Mouse (Mus musculus) spleen, embryonic (tissue): ENCODE results near the gene Pgrmc2.

Source experiments
- CTCF ChIA-PET: fragments of 350-600 bp; sonication (Branson Sonifier 250); formaldehyde crosslinking; loops from one replicate; lab custom pipeline; 2022; lab: Charles Lee

The Pgrmc2 gene

DNA sequence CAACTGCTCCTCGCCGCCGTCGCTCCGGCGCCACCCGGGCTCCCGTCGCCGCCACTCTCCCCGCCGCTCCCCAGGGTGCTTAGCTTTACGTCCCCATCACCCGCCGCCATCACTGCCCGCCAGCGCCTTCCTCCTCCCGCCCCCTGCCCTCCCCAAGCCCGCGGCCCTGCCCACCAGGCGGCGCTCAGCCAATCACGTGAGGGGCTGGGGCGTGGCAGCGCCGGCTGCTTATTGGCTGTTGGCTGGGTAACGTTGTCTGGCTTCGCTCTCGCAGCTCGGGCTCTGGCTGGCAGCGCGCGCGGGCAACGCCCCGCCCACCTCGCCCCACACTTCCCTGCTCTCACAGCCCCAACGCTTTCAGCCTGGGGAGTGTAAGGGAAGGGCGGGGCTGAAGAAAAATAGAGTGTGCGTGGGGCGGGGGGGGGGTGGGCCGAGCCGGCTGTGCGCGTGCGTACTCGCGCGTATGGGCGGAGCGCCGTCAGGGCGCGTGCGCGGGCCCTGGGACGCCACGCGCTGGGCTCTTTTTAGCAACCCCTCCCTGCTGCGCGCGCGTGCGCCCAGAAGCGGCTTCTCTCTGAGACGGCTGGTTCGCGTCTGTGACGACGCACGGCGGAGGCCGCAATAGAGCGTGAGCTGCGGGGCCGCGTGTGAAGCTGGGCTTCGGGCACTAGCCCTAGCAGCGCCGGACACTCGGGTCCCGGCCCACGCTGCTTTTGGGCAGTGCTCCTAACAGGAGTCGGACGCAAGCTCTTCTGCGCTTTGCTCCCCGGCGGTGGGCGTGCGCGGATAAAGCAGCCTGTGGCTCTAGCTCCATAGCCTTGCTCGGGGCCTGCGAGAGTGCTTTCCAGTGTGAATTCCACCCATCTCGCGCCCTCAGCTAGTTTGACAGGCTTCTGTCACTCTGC lies at the start of gene Pgrmc2:
Pgrmc2 (minus strand) TSS at position 162 of the 905 bp plus-strand sequence.
- CTCF ChIA-PET: interaction anchor here (0.5 to 0.6 kb wide), 3 partner anchors 38 to 500 kb away, joined by 3 to 7 read pairs (median 4); no protein-coding TSS in a partner anchor

GRCm38 (mm10) chr3:41124000-41124294 lies 41.1 kb upstream of the Pgrmc2 start:
- CTCF ChIA-PET: no interaction called here

- CTCF ChIA-PET: no interaction called here
Measured at GRCm38 (mm10) chr3:41123190-41123999, 40.5 kb upstream of the Pgrmc2 start.

GRCm38 (mm10) chr3:41118173-41118572 lies 35.3 kb upstream of the Pgrmc2 start:
- CTCF ChIA-PET: no interaction called here

DNA sequence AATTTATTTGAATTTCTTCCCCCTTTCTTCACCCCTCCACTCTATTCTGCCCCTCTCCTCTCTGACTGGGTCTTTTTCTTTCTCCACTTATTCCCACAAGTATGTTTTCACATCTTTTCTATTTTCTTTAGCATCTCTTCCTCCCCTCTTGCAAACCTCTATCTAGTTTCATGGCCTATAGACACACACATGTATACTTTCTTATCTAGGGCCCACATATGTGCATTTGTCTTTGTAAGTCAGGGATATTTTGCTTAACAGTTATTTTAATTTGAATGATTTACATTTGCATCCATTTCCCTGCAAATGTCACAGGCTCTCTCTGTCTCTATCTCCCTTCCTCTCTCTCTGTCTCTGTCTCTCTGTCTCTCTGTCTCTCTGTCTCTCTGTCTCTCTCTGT lies 34.6 kb upstream of the Pgrmc2 start:
- CTCF ChIA-PET: no interaction called here

- CTCF ChIA-PET: no interaction called here
Measured at GRCm38 (mm10) chr3:41113186-41113585, 30.3 kb upstream of the Pgrmc2 start.

DNA sequence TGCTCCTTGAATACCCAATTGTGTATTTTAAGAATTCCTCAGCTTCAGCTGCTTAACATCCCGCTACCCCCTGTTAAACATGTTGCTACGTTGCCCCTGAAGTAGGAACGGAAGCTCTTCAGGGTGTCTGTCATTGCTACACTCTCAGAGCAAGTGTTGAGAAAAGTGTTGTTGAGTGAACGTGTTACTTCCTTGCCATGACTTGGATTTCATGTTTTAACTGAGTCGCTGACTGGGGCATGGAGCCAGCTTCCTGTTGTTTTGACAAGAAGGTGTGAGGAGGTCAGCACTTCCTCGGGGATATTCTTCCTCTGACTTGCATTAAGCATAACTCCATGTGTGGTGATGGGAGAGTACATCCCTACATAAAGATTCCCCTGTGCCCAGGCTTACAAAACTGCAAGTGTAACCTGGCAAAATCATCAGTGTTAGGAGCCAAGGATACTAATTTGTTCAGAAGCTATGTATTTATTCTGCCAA lies 25.5 kb upstream of the Pgrmc2 start:
- CTCF ChIA-PET: no interaction called here

DNA sequence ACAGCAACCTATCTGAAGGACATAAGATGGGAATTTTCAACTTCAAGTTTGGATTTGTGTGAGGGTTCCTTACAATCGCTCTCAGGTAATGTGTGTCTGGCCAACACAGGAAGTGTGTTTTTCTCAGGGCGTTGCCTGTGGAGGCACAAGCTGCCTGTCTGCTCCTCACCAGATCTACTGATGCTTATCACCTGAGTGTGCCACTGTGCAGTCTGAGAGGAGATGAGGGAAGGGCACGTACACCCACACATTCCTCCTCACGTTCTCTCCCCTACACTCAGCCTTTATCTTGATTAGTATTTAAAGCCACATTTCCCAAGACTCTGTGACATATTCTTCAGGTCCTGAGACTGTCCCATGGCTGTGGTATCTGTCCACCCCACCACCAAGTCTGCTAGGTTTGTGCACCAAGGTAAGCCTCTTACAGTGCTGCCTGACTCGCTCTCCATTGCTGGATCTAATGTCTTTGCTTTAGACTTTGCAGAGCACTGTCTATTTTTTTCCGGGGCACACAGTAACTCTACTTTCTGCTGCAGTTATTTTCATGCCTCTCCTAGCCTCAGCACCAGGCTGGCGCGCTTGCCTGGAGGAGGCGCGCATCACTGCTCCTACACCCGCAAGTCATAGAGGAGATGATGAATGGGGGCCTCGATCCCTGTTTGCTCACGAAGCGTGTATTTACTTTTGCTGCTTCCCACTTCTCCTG lies 24.9 kb upstream of the Pgrmc2 start:
- CTCF ChIA-PET: no interaction called here

- CTCF ChIA-PET: no interaction called here
Measured at GRCm38 (mm10) chr3:41101905-41102304, 19.1 kb upstream of the Pgrmc2 start.

DNA sequence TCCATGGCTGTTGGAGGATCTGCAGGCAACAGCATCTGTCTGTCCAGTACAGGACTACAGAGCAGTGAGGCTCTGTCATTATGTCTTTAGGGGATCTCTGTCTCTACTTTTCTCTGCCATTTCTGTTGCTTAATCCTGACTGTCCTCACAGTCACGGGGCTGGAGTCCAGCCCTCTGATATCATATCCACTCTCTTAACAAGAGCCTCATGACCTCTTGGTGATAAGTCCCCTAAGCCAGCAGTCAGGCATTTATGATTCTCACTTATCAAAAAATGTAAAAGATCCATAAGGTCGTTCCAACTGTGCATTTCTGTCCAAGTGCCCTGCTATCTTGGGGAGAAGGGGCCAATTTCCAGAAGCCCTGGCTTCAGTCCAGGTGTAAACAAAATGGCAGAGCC lies 17.3 kb upstream of the Pgrmc2 start:
- CTCF ChIA-PET: no interaction called here

DNA sequence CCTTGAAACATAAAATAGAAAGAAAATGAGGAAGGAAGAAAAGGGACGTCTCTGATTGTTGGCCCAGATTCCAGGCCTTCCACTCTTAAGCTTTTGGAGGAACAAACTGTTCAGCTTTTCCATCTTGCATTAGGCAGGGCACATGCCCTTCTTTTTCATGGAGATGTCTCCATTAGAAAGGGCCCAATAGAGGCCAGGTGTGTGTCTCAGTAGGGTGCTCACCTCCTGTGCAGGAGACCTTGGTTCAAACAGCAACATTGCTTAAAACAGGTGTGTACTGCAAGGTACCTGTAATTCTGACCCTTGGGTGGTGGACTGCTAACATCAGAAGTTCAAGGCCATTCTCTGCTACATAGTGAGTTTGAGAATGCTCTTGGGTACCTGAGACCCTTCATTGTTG lies 16.8 kb upstream of the Pgrmc2 start:
- CTCF ChIA-PET: no interaction called here

- CTCF ChIA-PET: interaction anchor here (0.5 kb wide), 1 partner anchor 334 kb away, joined by 18 read pairs; no protein-coding TSS in a partner anchor
Measured at GRCm38 (mm10) chr3:41093210-41093609, 10.4 kb upstream of the Pgrmc2 start.

DNA sequence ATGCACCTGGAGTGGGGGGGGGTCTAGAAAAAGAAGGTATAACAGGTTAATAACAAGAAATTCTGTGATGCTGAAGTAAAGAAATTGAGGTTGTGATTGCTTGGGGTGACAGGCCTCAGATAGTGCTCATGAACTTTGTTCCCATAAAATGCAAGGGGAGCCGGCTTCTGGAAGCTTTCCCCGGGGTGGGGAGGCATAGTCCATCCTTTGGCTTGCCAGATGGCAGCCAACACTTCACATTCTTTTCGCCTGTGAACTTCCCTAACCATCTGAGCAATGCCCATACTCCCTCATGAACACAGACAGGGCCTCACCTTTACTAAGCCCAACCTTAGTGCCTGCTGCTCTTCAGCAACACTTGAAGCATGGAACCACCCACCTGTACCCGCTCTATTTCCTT lies 9.5 kb upstream of the Pgrmc2 start:
- CTCF ChIA-PET: no interaction called here

GRCm38 (mm10) chr3:41090839-41091238 lies 8.0 kb upstream of the Pgrmc2 start:
- CTCF ChIA-PET: interaction anchor here (0.7 kb wide), 1 partner anchor 348 kb away, joined by 3 read pairs; no protein-coding TSS in a partner anchor

- CTCF ChIA-PET: no interaction called here
Measured at GRCm38 (mm10) chr3:41087071-41087470, 4.2 kb upstream of the Pgrmc2 start.

GRCm38 (mm10) chr3:41084421-41084820 lies 1.6 kb upstream of the Pgrmc2 start:
- CTCF ChIA-PET: no interaction called here

DNA sequence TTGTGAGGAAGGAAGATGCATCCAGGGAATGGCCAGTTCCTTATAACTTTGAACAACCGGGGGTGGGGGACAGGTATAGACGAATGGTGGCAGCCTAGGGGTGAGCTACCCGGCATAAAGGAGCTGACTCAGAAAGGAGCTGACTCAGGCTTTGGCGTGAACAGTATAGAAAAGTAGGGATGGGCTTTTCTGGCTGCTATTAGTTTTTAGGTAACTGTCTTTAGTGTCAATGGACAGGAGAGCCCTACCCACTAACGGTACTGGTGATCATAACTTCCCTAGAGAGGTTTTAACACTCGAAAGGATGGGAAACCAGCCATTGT lies 905 bp upstream of the Pgrmc2 start:
- CTCF ChIA-PET: interaction anchor here (0.6 kb wide), 2 partner anchors 39 to 47 kb away, joined by 4 to 7 read pairs; no protein-coding TSS in a partner anchor

DNA sequence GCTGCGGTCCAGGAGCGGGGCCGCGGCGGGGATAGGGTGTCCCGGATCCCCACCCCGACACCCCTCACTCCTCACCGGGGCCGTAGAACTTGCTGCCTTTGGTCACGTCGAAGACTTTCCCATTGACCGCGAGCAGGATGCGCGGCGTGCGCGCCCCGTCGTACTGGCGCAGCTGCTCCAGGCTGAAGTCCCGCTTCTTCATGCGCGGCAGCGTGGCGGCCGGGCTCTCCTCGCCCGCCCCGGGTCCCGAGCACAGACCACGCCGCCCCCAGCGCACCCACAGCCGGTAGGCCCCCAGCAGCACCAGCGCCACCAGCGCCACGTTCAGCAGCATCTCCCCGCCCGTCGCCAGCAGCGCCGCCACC lies 344 bp downstream of the Pgrmc2 start:
- CTCF ChIA-PET: no interaction called here

GRCm38 (mm10) chr3:41081474-41082301 lies 1.2 kb downstream of the Pgrmc2 start:
- CTCF ChIA-PET: no interaction called here

DNA sequence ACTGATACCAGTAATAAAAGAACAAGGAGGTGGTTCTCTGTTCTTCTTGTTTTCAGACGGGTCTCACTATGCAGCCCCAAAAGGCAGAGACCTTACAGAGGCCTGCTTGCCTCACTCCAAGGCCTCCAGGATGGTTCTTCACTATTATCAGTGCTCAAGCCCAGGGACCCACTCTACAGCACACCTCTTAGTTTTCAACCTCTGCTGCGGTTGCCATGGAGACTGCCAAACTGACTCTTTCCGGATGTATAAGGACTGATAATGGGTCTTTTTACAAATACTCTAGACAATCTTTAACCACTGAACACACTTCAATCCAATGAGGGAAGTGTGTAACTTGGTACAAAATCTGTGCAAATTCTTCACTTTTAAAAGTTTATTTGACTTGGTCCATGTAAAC lies 2.1 kb downstream of the Pgrmc2 start:
- CTCF ChIA-PET: interaction anchor here (0.6 kb wide), 1 partner anchor 10 kb away, joined by 3 read pairs; no protein-coding TSS in a partner anchor

- CTCF ChIA-PET: interaction anchor here (0.6 kb wide), 1 partner anchor 228 kb away, joined by 4 read pairs; no protein-coding TSS in a partner anchor
Measured at GRCm38 (mm10) chr3:41078673-41079072, 4.2 kb downstream of the Pgrmc2 start.
